Mouse (Mus musculus) limb, embryonic 15.5 days (tissue): Measurements from ENCODE around the gene 9430038I01Rik. TPM values are rescaled to one million over a fixed set of nuclear protein-coding genes. Genes with fewer than 3 reads are reported as not detected.
A peak's percentile ranks its signal among the peaks of the same experiment; 100 is the strongest.

Experiments
- ATAC-seq: fragments of 200-750 bp; cut with Nextera tagmentation; 2 replicates; pipeline ENCODE4 v1.8.0; 2017; ENCODE audit warnings: low read depth, moderate TSS enrichment; ENCODE audit not compliant: insufficient number of reproducible peaks, low FRiP score, low TSS enrichment
- H3K27ac ChIP-seq: fragments of 300-500 bp; sonication (generic); 2 replicates; pipeline ENCODE4 v1.5.1; 2015; ENCODE audit warnings: moderate library complexity, mild to moderate bottlenecking, inconsistent platforms
- H3K27me3 ChIP-seq: fragments of 300-500 bp; sonication (generic); 2 replicates; pipeline ENCODE4 v1.6.1; 2015; ENCODE audit warnings: inconsistent platforms
- H3K36me3 ChIP-seq: fragments of 300-500 bp; sonication (generic); 2 replicates; pipeline ENCODE4 v1.6.1; 2015; ENCODE audit warnings: inconsistent platforms
- H3K4me1 ChIP-seq: fragments of 300-500 bp; sonication (generic); 2 replicates; pipeline ENCODE4 v1.6.1; 2015; ENCODE audit warnings: inconsistent platforms
- H3K4me2 ChIP-seq: fragments of 300-500 bp; sonication (generic); 2 replicates; pipeline ENCODE4 v1.6.1; 2015; ENCODE audit warnings: mild to moderate bottlenecking, inconsistent platforms
- H3K4me3 ChIP-seq: fragments of 300-500 bp; sonication (generic); 2 replicates; pipeline ENCODE4 v1.5.1; 2015; ENCODE audit warnings: mild to moderate bottlenecking, inconsistent platforms
- H3K9ac ChIP-seq: fragments of 300-500 bp; sonication (generic); 2 replicates; pipeline ENCODE4 v1.6.1; 2015; ENCODE audit warnings: inconsistent platforms
- H3K9me3 ChIP-seq: fragments of 300-500 bp; sonication (generic); 2 replicates; pipeline ENCODE4 v1.6.1; 2016; ENCODE audit warnings: inconsistent platforms
- WGBS: fragments of 180-500 bp; shearing (Covaris S2); methylation state at CpG from one replicate; pipeline ENCODE4 v1.1.7; 2015; 5-methylcytosine and 5-hydroxymethylcytosine counted together
- polyA plus RNA-seq: library from polyadenylated mRNA; unstranded; fragments of >200 nt; fragmentation: Nextera tagmentation; extraction: Ambion mirVana; gene quantifications from 2 replicates; pipeline ENCODE4 v1.2.1, GENCODE M21; 2015

The 9430038I01Rik gene
- polyA plus RNA-seq, 1 experiment from 2014 or later = 20.0 TPM

DNA sequence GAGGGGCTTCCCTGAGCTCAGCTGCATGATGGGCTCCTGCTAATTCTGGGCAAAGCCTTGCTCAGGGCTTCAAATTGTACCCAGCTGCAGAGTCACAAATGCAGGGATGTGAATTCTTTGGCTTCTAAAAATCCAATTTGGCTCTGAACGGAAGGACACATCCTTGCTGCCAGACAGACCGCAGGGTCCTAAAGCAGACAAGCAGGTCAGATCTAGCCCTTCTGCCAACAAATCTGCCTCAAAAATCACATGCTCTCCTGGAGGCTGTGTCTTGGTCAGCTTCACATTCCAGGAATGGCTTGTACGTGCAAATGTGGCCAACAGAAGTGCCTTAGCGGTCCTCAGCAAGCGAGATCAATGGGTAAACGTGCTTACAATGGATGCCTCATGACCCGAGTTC, 46.0 kb downstream of the 9430038I01Rik start:
- Histone ChIP-seq H3K4me1 (no peaks in the 10 kb centered on the region), H3K36me3 (no peaks in the 10 kb centered on the region), H3K4me2 (no peak overlapping the region), H3K4me3 (no peak overlapping the region), H3K27me3 (no peaks in the 10 kb centered on the region), H3K27ac (no peak overlapping the region), H3K9ac (no peak overlapping the region), H3K9me3 (no peaks in the 10 kb centered on the region)
- WGBS = 65% methylated on average over 7 of the region's 7 CpGs
- no peak for ATAC-seq

DNA sequence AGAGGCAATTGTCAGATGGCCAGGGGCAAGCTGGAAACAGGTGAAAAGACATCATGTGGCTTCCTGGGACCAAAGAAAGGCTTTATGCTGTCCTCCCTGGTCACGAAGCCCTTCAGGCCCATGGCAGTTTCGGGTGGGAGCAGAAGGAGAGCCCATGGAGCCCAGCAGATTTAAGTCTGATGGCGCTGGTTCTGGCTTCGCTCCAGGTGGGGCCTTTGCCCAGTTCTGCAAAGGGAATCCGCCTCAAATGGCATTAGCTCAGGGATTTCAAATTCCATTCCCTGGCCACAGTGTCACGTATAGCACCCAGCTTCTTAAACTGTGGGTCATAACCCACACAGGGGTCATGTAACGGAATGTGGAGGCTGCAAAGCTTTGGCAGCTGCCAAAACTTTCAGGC, 63.7 kb downstream of the 9430038I01Rik start:
- no peak overlapping the region for H3K4me2 ChIP-seq
- H3K27me3 ChIP-seq = no peaks in the 10 kb centered on the region
- peaks cover 11% of the 10 kb centered on the region; the same call in 1 of the 2 replicates for H3K4me1 ChIP-seq
- H3K9ac ChIP-seq = no peak overlapping the region
- no peaks in the 10 kb centered on the region for H3K36me3 ChIP-seq
- no peak overlapping the region for H3K4me3 ChIP-seq
- ATAC-seq = no peak
- 62% methylated on average over 7 of the region's 7 CpGs for WGBS
- H3K27ac ChIP-seq = peak overlapping the region; percentile 8
- H3K9me3 ChIP-seq = no peaks in the 10 kb centered on the region

DNA sequence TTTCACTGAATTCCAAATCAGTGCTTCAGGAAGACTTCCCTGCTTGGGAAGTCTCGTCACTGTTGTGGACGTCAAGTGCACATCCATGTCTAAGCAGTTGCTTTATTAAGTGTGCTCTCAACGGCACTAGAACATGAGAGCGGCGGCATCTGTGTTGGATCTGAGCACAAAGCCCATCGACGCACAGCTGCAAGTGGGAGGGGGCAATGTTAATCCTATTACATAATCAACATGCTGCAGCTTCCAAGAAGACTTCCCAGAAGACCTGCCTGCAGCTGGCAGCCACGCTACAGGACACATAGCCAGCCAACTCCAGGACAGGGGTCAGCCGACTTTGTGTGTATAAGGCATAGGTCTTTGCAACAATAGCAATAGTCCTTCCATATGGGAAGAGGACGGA, 64.5 kb downstream of the 9430038I01Rik start:
- 49% methylated on average over 10 of the region's 10 CpGs for WGBS
- H3K27ac ChIP-seq = 0 out of 2 replicates have a peak overlapping the region, but pooled peaks have one; percentile 8
- H3K9ac ChIP-seq = no peak overlapping the region
- no peak overlapping the region for H3K4me2 ChIP-seq
- no peaks in the 10 kb centered on the region for H3K27me3 ChIP-seq
- H3K9me3 ChIP-seq = no peaks in the 10 kb centered on the region
- H3K36me3 ChIP-seq = no peaks in the 10 kb centered on the region
- no peak for ATAC-seq
- peaks cover 11% of the 10 kb centered on the region; the same call in 1 of the 2 replicates for H3K4me1 ChIP-seq
- no peak overlapping the region for H3K4me3 ChIP-seq

DNA sequence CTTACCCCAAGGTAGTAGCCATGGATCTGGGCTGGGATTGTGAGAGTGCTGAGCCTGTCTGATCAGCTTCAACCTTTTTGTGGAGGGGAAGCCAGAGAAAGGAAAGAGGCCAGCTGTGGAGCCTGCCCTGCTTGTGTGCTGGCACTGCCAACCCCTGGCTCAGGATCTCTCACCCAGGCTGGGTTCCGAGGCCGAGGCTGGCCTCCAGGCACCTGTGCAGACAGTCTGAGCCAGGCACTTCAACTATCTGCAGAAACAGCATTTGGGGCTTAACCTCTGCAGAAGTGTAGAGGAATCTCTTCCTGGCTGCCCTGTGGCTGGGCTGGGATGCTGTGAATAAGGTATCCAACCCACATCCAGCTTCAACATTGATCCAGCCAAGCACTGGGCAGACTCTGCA, 76.6 kb downstream of the 9430038I01Rik start:
- Histone ChIP-seq H3K27ac (no peak overlapping the region), H3K9ac (no peak overlapping the region), H3K4me3 (no peak overlapping the region), H3K36me3 (no peaks in the 10 kb centered on the region), H3K27me3 (peaks cover 24% of the 10 kb centered on the region), H3K9me3 (no peaks in the 10 kb centered on the region), H3K4me1 (0 out of 2 replicates have a peak, but pooled peaks cover 2% of the 10 kb centered on the region), H3K4me2 (no peak overlapping the region)
- no peak for ATAC-seq
- WGBS = 76% methylated on average over 2 of the region's 2 CpGs

Other genes with a start within 250 kb of the 9430038I01Rik start
- gene Ebf3, start 96.3 kb downstream of the 9430038I01Rik start, polyA plus RNA-seq = 4.7 and 8.1 TPM in 2 replicates
- gene Glrx3, start 26.9 kb upstream of the 9430038I01Rik start, polyA plus RNA-seq = 215 and 226 TPM in 2 replicates